Mouse (Mus musculus): ENCODE measurements around the gene Insc.

DNA sequence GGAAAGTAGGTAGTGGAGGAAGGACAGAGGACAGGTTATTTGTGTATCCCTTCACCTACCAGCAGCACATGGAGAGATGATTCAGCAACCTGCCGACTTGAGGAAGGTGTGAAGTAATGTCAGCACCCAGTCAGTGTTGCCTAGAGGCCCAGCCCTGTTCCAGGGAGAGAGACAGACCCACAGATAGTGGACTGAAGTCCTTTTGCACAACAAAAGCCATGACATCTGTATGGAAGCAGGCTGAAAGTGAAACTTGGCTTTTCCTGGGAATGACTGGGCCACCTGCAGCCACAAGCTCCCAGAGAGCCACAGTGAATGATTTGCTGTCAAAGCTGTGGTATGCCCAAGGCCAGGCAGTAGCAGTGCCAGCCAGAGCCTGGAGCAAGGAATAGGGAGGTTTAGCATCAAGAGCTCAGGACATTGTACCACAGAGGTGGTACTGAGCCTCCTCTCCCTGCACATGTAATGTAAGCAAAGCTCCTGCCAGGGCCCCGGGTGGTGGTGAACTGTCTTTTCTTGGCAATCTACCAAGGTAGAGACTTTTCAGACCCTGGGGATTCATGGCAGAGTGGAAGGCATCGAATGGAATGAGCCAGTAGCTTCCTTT is 1.2 kb downstream of the Insc start:
- TF ChIP-seq CTCF (IDR thresholded peaks at IDR 0.05; ENCODE audit: low read depth) (no peak), EP300 (IDR thresholded peaks at IDR 0.05; ENCODE audit: low read depth) (no peak)
